Mouse (Mus musculus) midbrain, postnatal 0 days (tissue): ENCODE measurements around the gene Chrd. TPM values are rescaled to one million over a fixed set of nuclear protein-coding genes. Genes with fewer than 3 reads are reported as not detected.

Source experiments
- ATAC-seq: fragments of 200-750 bp; cut with Nextera tagmentation; 2 replicates; pipeline ENCODE4 v1.8.0; 2017; ENCODE audit warnings: moderate number of reproducible peaks, mild to moderate bottlenecking, moderate TSS enrichment, moderate library complexity; ENCODE audit not compliant: low FRiP score
- DNase-seq: peaks from one replicate; pipeline ENCODE4 v3.0.0-alpha.2; 2015; ENCODE audit warnings: low spot score
- H3K27ac ChIP-seq: fragments of 300-500 bp; sonication (generic); 2 replicates; pipeline ENCODE4 v1.5.1; 2014; ENCODE audit warnings: low read depth, mild to moderate bottlenecking, low read length, mixed read lengths
- H3K27me3 ChIP-seq: fragments of 300-500 bp; sonication (generic); 2 replicates; pipeline ENCODE4 v1.6.1; 2014; ENCODE audit warnings: low read length, control low read depth, mixed read lengths; ENCODE audit not compliant: insufficient read depth
- H3K36me3 ChIP-seq: fragments of 300-500 bp; sonication (generic); 2 replicates; pipeline ENCODE4 v1.6.1; 2014; ENCODE audit warnings: low read length, control low read depth, mixed read lengths; ENCODE audit not compliant: insufficient read depth
- H3K4me1 ChIP-seq: fragments of 300-500 bp; sonication (generic); 2 replicates; pipeline ENCODE4 v1.6.1; 2014; ENCODE audit warnings: mild to moderate bottlenecking, control low read depth, antibody characterized with exemption, low read length, mixed read lengths; ENCODE audit not compliant: insufficient read depth
- H3K4me2 ChIP-seq: fragments of 300-500 bp; sonication (generic); 2 replicates; pipeline ENCODE4 v1.6.1; 2014; ENCODE audit warnings: low read depth, mild to moderate bottlenecking, low read length, mixed read lengths; ENCODE audit not compliant: poor library complexity, severe bottlenecking
- H3K4me3 ChIP-seq: fragments of 300-500 bp; sonication (generic); 2 replicates; pipeline ENCODE4 v1.5.1; 2014; ENCODE audit warnings: low read depth, mild to moderate bottlenecking, low read length, moderate library complexity
- H3K9ac ChIP-seq: fragments of 300-500 bp; sonication (generic); replicated peaks from 2 replicates; pipeline ENCODE4 v1.6.1; 2014; ENCODE audit warnings: mild to moderate bottlenecking, low read length, moderate library complexity, mixed read lengths; ENCODE audit not compliant: poor library complexity, severe bottlenecking
- H3K9me3 ChIP-seq: fragments of 300-500 bp; sonication (generic); 2 replicates; pipeline ENCODE4 v1.6.1; 2016; ENCODE audit warnings: low read length, control low read depth
- CTCF ChIP-seq: IDR thresholded peaks from 2 replicates; pipeline ENCODE4 v1.5.1; 2016; ENCODE audit warnings: antibody characterized with exemption, mild to moderate bottlenecking
- WGBS: fragments of 180-500 bp; shearing (Covaris S2); extraction: QIAGEN DNeasy Blood & Tissue Kit; methylation state at CpG from one replicate; pipeline ENCODE4 v1.1.7; 2014; 5-methylcytosine and 5-hydroxymethylcytosine counted together
- polyA plus RNA-seq: library from polyadenylated mRNA; unstranded; fragments of >200 nt; fragmentation: Nextera tagmentation; extraction: Ambion mirVana; gene quantifications from 2 replicates; pipeline ENCODE4 v1.2.1, GENCODE M21; 2015
- total RNA-seq: library from RNA; depleted of rRNA; stranded (reverse); fragments of >200 nt; gene quantifications from 2 replicates; pipeline ENCODE4 v1.2.3, GENCODE M21; 2014

The Chrd gene
- total and polyA plus RNA-seq, 2 experiments from 2014 or later: 4.1 to 18.1 TPM

- 96% methylated on average over 7 of the region's 7 CpGs for whole genome bisulfite sequencing
- peaks cover 29% of the 10 kb centered on the region for H3K36me3 ChIP-seq
- ATAC-seq (no peak), DNase-seq (no peak)
- no peak overlapping the region for H3K27ac ChIP-seq
- H3K9ac ChIP-seq: no peak overlapping the region
- H3K27me3 ChIP-seq: no peaks in the 10 kb centered on the region
- no peak for TF ChIP-seq CTCF
- H3K4me1 ChIP-seq: peaks cover 12% of the 10 kb centered on the region
- no peak overlapping the region for H3K4me3 ChIP-seq
- no peaks in the 10 kb centered on the region for H3K9me3 ChIP-seq
- no peak overlapping the region for H3K4me2 ChIP-seq
These were observed 20.0 kb upstream of the Chrd start for GRCm38 (mm10) chr16:20712889-20713288.

- Histone ChIP-seq H3K27me3 (no peaks in the 10 kb centered on the region), H3K36me3 (peaks cover 20% of the 10 kb centered on the region), H3K4me3 (peak overlapping the region; percentile 56), H3K4me2 (peak overlapping the region; percentile 94), H3K9me3 (no peaks in the 10 kb centered on the region), H3K27ac (no peak overlapping the region), H3K4me1 (peaks cover 12% of the 10 kb centered on the region), H3K9ac (0 out of 2 replicates have a peak overlapping the region, but pooled peaks have one; percentile 33)
- TF ChIP-seq CTCF: no peak
- ATAC-seq (no peak), DNase-seq (no peak)
- 32% methylated on average over 11 of the region's 11 CpGs for WGBS
These were observed 18.4 kb upstream of the Chrd start for GRCm38 (mm10) chr16:20714307-20715080.

DNA sequence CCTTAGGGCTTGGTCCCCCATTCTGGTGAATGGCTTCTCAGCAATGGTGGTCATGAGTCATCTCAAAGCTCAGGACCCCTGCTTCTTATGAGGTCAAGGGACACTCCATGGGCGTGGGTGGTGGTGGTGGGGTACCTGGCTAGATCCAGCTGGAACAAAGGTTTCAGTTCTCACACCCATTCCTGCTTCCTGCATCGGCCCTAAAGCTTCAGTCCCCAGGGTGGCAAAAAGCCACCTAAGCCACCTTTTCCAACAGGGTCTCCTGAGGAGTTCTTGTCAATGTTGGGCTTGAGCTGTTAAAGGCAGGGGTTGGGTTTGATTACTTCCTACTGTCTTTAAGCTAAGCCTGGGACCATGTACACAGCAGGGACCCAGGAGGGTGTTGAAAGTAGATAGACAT, 17.8 kb upstream of the Chrd start:
- H3K27me3 ChIP-seq: no peaks in the 10 kb centered on the region
- peak overlapping the region; percentile 94 for H3K4me2 ChIP-seq
- ATAC-seq (no peak), DNase-seq (no peak)
- H3K4me1 ChIP-seq: peaks cover 12% of the 10 kb centered on the region
- TF ChIP-seq CTCF: no peak
- peaks cover 18% of the 10 kb centered on the region for H3K36me3 ChIP-seq
- no peak overlapping the region for H3K27ac ChIP-seq
- 51% methylated on average over 2 of the region's 2 CpGs for WGBS
- peak overlapping the region; percentile 56 for H3K4me3 ChIP-seq
- H3K9me3 ChIP-seq: no peaks in the 10 kb centered on the region
- peak overlapping the region; percentile 86 for H3K9ac ChIP-seq

DNA sequence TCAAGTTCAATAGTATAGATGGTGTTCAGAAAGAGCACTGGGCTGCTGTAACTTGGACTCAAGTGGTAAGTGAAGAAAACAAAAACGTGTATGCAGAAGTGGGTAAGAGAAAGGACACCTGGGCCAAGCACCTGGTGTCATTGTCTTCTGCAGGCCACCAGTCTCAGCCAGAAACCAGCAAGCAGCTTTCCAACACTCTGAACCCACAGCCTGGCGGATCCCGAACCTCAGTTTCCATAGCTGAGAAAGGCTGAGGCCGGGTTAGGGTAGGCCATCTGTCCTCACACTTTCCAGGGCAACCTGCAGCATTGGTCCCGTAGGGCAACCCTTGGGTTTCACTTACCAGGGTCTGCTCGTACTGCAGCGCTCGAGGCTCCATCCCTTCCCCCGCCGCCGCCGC, 17.4 kb upstream of the Chrd start:
- TF ChIP-seq CTCF: no peak
- ATAC-seq (peak; percentile 10), DNase-seq (no peak)
- Histone ChIP-seq H3K27me3 (no peaks in the 10 kb centered on the region), H3K9me3 (no peaks in the 10 kb centered on the region), H3K9ac (peak overlapping the region; percentile 86), H3K27ac (peak overlapping the region; percentile 96), H3K4me2 (peak overlapping the region; percentile 94), H3K4me1 (peaks cover 12% of the 10 kb centered on the region), H3K4me3 (peak overlapping the region; percentile 56), H3K36me3 (peaks cover 15% of the 10 kb centered on the region; the same call in 1 of the 2 replicates)
- WGBS: under 1% methylated on average over 12 of the region's 12 CpGs

DNA sequence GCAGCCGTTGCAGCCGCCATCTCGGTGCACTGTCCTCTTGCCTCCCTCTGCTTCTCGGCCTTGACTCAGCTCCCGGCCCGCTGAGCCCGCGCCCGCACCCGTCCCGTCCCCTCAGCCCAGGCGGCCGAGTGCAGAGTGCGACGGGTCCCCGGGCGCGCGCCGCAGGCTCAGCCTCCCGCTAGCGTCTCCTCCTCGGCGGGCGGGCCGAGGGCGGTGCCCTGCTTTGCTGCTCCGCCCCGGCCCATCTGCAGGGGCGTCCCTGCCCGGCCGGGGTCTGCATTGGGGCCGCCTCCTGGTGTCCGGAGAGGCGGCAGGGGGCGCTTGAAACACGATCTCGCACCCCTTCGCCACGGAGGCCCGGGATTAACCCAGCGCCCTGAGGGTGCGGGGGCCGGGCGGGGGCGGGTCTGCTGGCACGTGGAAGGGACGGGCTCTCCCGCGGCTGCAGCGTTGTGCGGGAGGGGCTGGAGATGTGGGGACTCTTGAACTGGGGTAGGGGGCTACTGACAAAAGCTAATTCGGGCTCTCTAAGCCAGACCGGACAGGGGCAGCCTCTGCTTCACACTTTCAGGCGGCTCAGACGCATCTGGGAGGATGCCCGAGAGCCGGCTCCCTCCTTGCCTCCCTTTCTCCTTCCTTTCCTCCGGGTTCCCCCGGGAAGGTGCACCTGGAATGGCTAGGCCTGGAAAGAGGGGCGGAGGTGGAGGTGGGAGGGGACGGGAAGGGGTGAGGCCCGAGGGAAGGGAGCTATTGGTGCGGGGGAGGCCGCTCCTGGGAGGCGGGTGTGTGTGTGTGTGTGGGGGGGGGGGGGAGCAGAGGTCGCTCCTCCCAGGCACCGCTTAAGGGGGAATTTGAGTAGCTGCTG, 16.7 kb upstream of the Chrd start:
- peak; percentile 64 for TF ChIP-seq CTCF
- Histone ChIP-seq H3K27me3 (no peaks in the 10 kb centered on the region), H3K9me3 (no peaks in the 10 kb centered on the region), H3K4me2 (peak overlapping the region; percentile 94), H3K9ac (peak overlapping the region; percentile 86), H3K27ac (peak overlapping the region; percentile 96), H3K4me1 (peaks cover 12% of the 10 kb centered on the region), H3K4me3 (peak overlapping the region; percentile 56), H3K36me3 (peaks cover 15% of the 10 kb centered on the region; the same call in 1 of the 2 replicates)
- ATAC-seq (peak; percentile 63), DNase-seq (peak; percentile 83)
- under 1% methylated on average over 59 of the region's 68 CpGs for WGBS
